Mouse (Mus musculus) Muller cell, postnatal 12 days (primary cell): ENCODE results near the gene Yaf2.

Experiments
- DNase-seq: peaks from one replicate; pipeline ENCODE4 v3.0.0-alpha.2; 2015; ENCODE audit errors: inconsistent ontology term

Yaf2 gene

GRCm38 (mm10) chr15:93285244-93285643 is 51.5 kb downstream of the Yaf2 start:
- DNase-seq: no peak

- no peak for DNase-seq
Observed at GRCm38 (mm10) chr15:93284326-93284725, 52.4 kb downstream of the Yaf2 start.

- no peak for DNase-seq
Observed at GRCm38 (mm10) chr15:93283349-93283748, 53.4 kb downstream of the Yaf2 start.

GRCm38 (mm10) chr15:93276276-93276675 is 60.5 kb downstream of the Yaf2 start:
- peak; percentile 34 for DNase-seq

GRCm38 (mm10) chr15:93275623-93276022 is 61.1 kb downstream of the Yaf2 start:
- no peak for DNase-seq

GRCm38 (mm10) chr15:93274679-93275583 is 61.8 kb downstream of the Yaf2 start, which contains the start of gene Gxylt1:
Gxylt1 (minus strand) TSS chr15:93275179.
- peak; percentile 99 for DNase-seq

- DNase-seq: peak; percentile 19
Observed at GRCm38 (mm10) chr15:93273788-93274678, 62.7 kb downstream of the Yaf2 start.

- no peak for DNase-seq
Observed at GRCm38 (mm10) chr15:93272948-93273347, 63.8 kb downstream of the Yaf2 start.

GRCm38 (mm10) chr15:93270289-93270855 is 66.4 kb downstream of the Yaf2 start:
- DNase-seq: no peak

- no peak for DNase-seq
Observed at GRCm38 (mm10) chr15:93269572-93269971, 67.2 kb downstream of the Yaf2 start.

GRCm38 (mm10) chr15:93268001-93268400 is 68.7 kb downstream of the Yaf2 start:
- DNase-seq: no peak

- DNase-seq: no peak
Observed at GRCm38 (mm10) chr15:93267479-93267878, 69.3 kb downstream of the Yaf2 start.

GRCm38 (mm10) chr15:93266361-93266760 is 70.4 kb downstream of the Yaf2 start:
- peak; percentile 50 for DNase-seq

GRCm38 (mm10) chr15:93265728-93266127 is 71.0 kb downstream of the Yaf2 start:
- peak; percentile 46 for DNase-seq

GRCm38 (mm10) chr15:93265231-93265630 is 71.5 kb downstream of the Yaf2 start:
- no peak for DNase-seq

GRCm38 (mm10) chr15:93264221-93264620 is 72.5 kb downstream of the Yaf2 start:
- DNase-seq: no peak

- DNase-seq: no peak
Observed at GRCm38 (mm10) chr15:93263566-93263965, 73.2 kb downstream of the Yaf2 start.

- no peak for DNase-seq
Observed at GRCm38 (mm10) chr15:93262818-93263217, 73.9 kb downstream of the Yaf2 start.

- no peak for DNase-seq
Observed at GRCm38 (mm10) chr15:93262274-93262673, 74.5 kb downstream of the Yaf2 start.

- no peak for DNase-seq
Observed at GRCm38 (mm10) chr15:93259933-93260332, 76.8 kb downstream of the Yaf2 start.

GRCm38 (mm10) chr15:93255295-93255694 is 81.4 kb downstream of the Yaf2 start:
- no peak for DNase-seq

GRCm38 (mm10) chr15:93253172-93253571 is 83.6 kb downstream of the Yaf2 start:
- DNase-seq: no peak
